Comparison of ENCODE assay signal across 23 mouse cellular contexts in the genomic region with DNA sequence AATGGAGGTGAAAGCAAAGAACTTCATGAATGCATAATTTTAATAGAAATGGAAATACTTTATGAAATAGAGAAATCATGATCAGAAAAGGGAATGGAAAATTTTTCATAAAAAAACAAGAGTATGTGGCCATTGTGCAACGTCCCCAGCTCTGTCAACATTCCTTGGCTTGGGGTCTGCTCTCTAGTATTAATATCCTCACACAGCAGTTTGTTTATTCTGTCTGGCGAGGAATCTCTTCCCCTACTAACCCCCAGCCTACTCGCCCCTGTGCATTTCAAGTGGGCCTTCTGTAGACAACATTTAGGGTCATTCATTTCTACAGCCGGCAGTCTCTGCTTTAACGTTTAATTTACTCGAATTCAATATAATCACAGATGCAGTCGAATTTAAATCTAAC.
"Had no signal": no experiment of that assay in that cellular context is flagged by ENCODE, and none has a peak within 500 bp of the region (broad histone marks: within the 10 kb centered on the region; RNA-seq: fewer than 3 reads in every experiment).

No protein-coding gene starts in this region.

- H3K4me2 ChIP-seq: heart, embryonic 11.5 days; heart, embryonic 13.5 days; heart, embryonic 15.5 days; hindbrain, embryonic 13.5 days; hindbrain, embryonic 15.5 days; limb, embryonic 12.5 days had no signal

- H3K4me3 ChIP-seq: heart, adult 2 months; heart, embryonic 13.5 days; heart, embryonic 15.5 days; hindbrain, embryonic 13.5 days; hindbrain, embryonic 15.5 days; layer of hippocampus, adult 2 months; left cerebral cortex, adult 2 months; limb, embryonic 10.5 days; limb, embryonic 12.5 days had no signal

- H3K27me3 ChIP-seq: heart, embryonic 15.5 days; hindbrain, embryonic 13.5 days; hindbrain, embryonic 15.5 days had no signal

- H3K9ac ChIP-seq: heart, embryonic 13.5 days; heart, embryonic 15.5 days; hindbrain, embryonic 13.5 days; hindbrain, embryonic 15.5 days; limb, embryonic 12.5 days had no signal

- H3K9me3 ChIP-seq: heart, embryonic 15.5 days; hindbrain, embryonic 13.5 days; hindbrain, embryonic 15.5 days; limb, embryonic 10.5 days; limb, embryonic 12.5 days had no signal

- H3K36me3 ChIP-seq: heart, embryonic 13.5 days; heart, embryonic 15.5 days; hindbrain, embryonic 13.5 days; hindbrain, embryonic 15.5 days; limb, embryonic 10.5 days; limb, embryonic 12.5 days had no signal

- ATAC-seq: hindbrain, postnatal 0 days; intestine, embryonic 16.5 days had no signal

- H3K4me1 ChIP-seq: heart, embryonic 13.5 days; heart, embryonic 15.5 days had no signal

- DNase-seq: gastrocnemius, postnatal 14 days; gastrocnemius, postnatal 36 days; heart, adult 11 months; heart, adult 2 months; heart, postnatal 14 days; heart, postnatal 36 days; kidney, adult 11 months; kidney, adult 2 months; kidney, adult 9 months; kidney, postnatal 10 days; kidney, postnatal 25 days; kidney, postnatal 4 days had no signal

- H3K27ac ChIP-seq: heart, adult 2 months; heart, embryonic 13.5 days; heart, embryonic 15.5 days; hindbrain, embryonic 13.5 days; hindbrain, embryonic 15.5 days; hindbrain, postnatal 0 days; layer of hippocampus, adult 2 months; left cerebral cortex, adult 2 months; limb, embryonic 10.5 days; limb, embryonic 12.5 days had no signal
